Mouse (Mus musculus) intestine, embryonic 14.5 days (tissue): ENCODE measurements at regions not wholly inside any gene's neighbourhood (a gene's known extent, or its start where the extent isn't known, plus 50 kb on each side); places are given as distances from the start of the nearest gene placed in this dataset.

Experiments used
- ATAC-seq: fragments of 200-750 bp; cut with Nextera tagmentation; replicated peaks from 2 replicates; pipeline ENCODE4 v1.8.0; 2017; ENCODE audit warnings: low read depth, moderate number of reproducible peaks, moderate TSS enrichment, moderate library complexity; ENCODE audit not compliant: low FRiP score, low TSS enrichment
- DNase-seq: peaks from one replicate; pipeline ENCODE4 v3.0.0-alpha.2; 2018; ENCODE audit warnings: low spot score
- H3K27ac ChIP-seq: fragments of 300-500 bp; sonication (generic); 2 replicates; pipeline ENCODE4 v1.5.1; 2014; ENCODE audit warnings: low read depth, mild to moderate bottlenecking, control low read depth
- H3K27me3 ChIP-seq: fragments of 300-500 bp; sonication (generic); replicated peaks from 2 replicates; pipeline ENCODE4 v1.6.1; 2014; ENCODE audit warnings: low read length, control low read depth; ENCODE audit not compliant: control insufficient read depth, insufficient read depth
- H3K36me3 ChIP-seq: fragments of 300-500 bp; sonication (generic); 2 replicates; pipeline ENCODE4 v1.6.1; 2014; ENCODE audit warnings: low read length, control low read depth; ENCODE audit not compliant: control insufficient read depth, insufficient read depth
- H3K4me1 ChIP-seq: fragments of 300-500 bp; sonication (generic); replicated peaks from 2 replicates; pipeline ENCODE4 v1.6.1; 2014; ENCODE audit warnings: low read length, control low read depth, mixed read lengths; ENCODE audit not compliant: control insufficient read depth, insufficient read depth
- H3K4me2 ChIP-seq: fragments of 300-500 bp; sonication (generic); 2 replicates; pipeline ENCODE4 v1.6.1; 2014; ENCODE audit warnings: low read length
- H3K4me3 ChIP-seq: fragments of 300-500 bp; sonication (generic); 2 replicates; pipeline ENCODE4 v1.5.1; 2014; ENCODE audit warnings: low read depth, low read length, control low read depth, mixed read lengths
- H3K9ac ChIP-seq: fragments of 300-500 bp; sonication (generic); 2 replicates; pipeline ENCODE4 v1.6.1; 2014; ENCODE audit warnings: mild to moderate bottlenecking, low read length
- H3K9me3 ChIP-seq: fragments of 300-500 bp; sonication (generic); 2 replicates; pipeline ENCODE4 v1.6.1; 2016; ENCODE audit warnings: low read length, control low read depth; ENCODE audit not compliant: control insufficient read depth
- WGBS: fragments of 180-500 bp; shearing (Covaris S2); extraction: QIAGEN DNeasy Blood & Tissue Kit; methylation state at CpG from one replicate; pipeline ENCODE4 v1.1.7; 2014; 5-methylcytosine and 5-hydroxymethylcytosine counted together

- ATAC-seq: no peak
- no peak overlapping the region for H3K4me3 ChIP-seq
- no peaks in the 10 kb centered on the region for H3K27me3 ChIP-seq
- no peaks in the 10 kb centered on the region for H3K36me3 ChIP-seq
- no peaks in the 10 kb centered on the region for H3K9me3 ChIP-seq
- H3K27ac ChIP-seq: no peak overlapping the region
- 64% methylated on average over 8 of the region's 8 CpGs for WGBS
- H3K9ac ChIP-seq: no peak overlapping the region
- no peaks in the 10 kb centered on the region for H3K4me1 ChIP-seq
- H3K4me2 ChIP-seq: no peak overlapping the region
- DNase-seq: no peak
Observed at GRCm38 (mm10) chr1:183783440-183784130, 229.5 kb upstream of the Dusp10 start.

GRCm38 (mm10) chr1:183792230-183792813, 220.8 kb upstream of the Dusp10 start:
- H3K4me2 ChIP-seq: no peak overlapping the region
- no peaks in the 10 kb centered on the region for H3K4me1 ChIP-seq
- ATAC-seq: no peak
- 87% methylated on average over 7 of the region's 7 CpGs for WGBS
- H3K36me3 ChIP-seq: no peaks in the 10 kb centered on the region
- no peaks in the 10 kb centered on the region for H3K27me3 ChIP-seq
- no peak overlapping the region for H3K27ac ChIP-seq
- H3K9ac ChIP-seq: no peak overlapping the region
- H3K4me3 ChIP-seq: no peak overlapping the region
- H3K9me3 ChIP-seq: 0 out of 2 replicates have a peak, but pooled peaks cover 5% of the 10 kb centered on the region
- DNase-seq: no peak

GRCm38 (mm10) chr1:183793324-183793723, 219.8 kb upstream of the Dusp10 start:
- DNase-seq (no peak), ATAC-seq (no peak)
- Histone ChIP-seq H3K36me3 (no peaks in the 10 kb centered on the region), H3K9ac (no peak overlapping the region), H3K27ac (no peak overlapping the region), H3K4me2 (no peak overlapping the region), H3K4me3 (no peak overlapping the region), H3K27me3 (no peaks in the 10 kb centered on the region), H3K9me3 (0 out of 2 replicates have a peak, but pooled peaks cover 5% of the 10 kb centered on the region), H3K4me1 (no peaks in the 10 kb centered on the region)
- WGBS: 76% methylated on average over 4 of the region's 4 CpGs

- Histone ChIP-seq H3K27me3 (no peaks in the 10 kb centered on the region), H3K4me1 (no peaks in the 10 kb centered on the region), H3K9ac (no peak overlapping the region), H3K36me3 (no peaks in the 10 kb centered on the region), H3K9me3 (0 out of 2 replicates have a peak, but pooled peaks cover 5% of the 10 kb centered on the region), H3K4me3 (no peak overlapping the region), H3K4me2 (no peak overlapping the region), H3K27ac (no peak overlapping the region)
- DNase-seq: no peak
- 19% methylated on average over 8 of the region's 8 CpGs for WGBS
- ATAC-seq: no peak
Observed at GRCm38 (mm10) chr1:183793913-183794445, 219.1 kb upstream of the Dusp10 start.

- H3K4me3 ChIP-seq: no peak overlapping the region
- H3K9me3 ChIP-seq: no peaks in the 10 kb centered on the region
- no peak overlapping the region for H3K4me2 ChIP-seq
- ATAC-seq (no peak), DNase-seq (no peak)
- no peaks in the 10 kb centered on the region for H3K27me3 ChIP-seq
- no peaks in the 10 kb centered on the region for H3K36me3 ChIP-seq
- H3K9ac ChIP-seq: no peak overlapping the region
- H3K4me1 ChIP-seq: no peaks in the 10 kb centered on the region
- 66% methylated on average over 4 of the region's 4 CpGs for WGBS
- no peak overlapping the region for H3K27ac ChIP-seq
Observed at GRCm38 (mm10) chr1:183802351-183802750, 210.8 kb upstream of the Dusp10 start.

- no peak for DNase-seq
- WGBS: 85% methylated on average over 5 of the region's 5 CpGs
- Histone ChIP-seq H3K4me3 (no peak overlapping the region), H3K9me3 (no peaks in the 10 kb centered on the region), H3K9ac (no peak overlapping the region), H3K27ac (no peak overlapping the region), H3K36me3 (no peaks in the 10 kb centered on the region), H3K4me1 (no peaks in the 10 kb centered on the region), H3K27me3 (no peaks in the 10 kb centered on the region), H3K4me2 (no peak overlapping the region)
- no peak for ATAC-seq
Observed at GRCm38 (mm10) chr1:183803357-183803756, 209.7 kb upstream of the Dusp10 start.

- WGBS: 74% methylated on average over 1 of the region's 1 CpGs
- no peak overlapping the region for H3K9ac ChIP-seq
- H3K27me3 ChIP-seq: no peaks in the 10 kb centered on the region
- H3K4me3 ChIP-seq: no peak overlapping the region
- no peak overlapping the region for H3K4me2 ChIP-seq
- ATAC-seq (no peak), DNase-seq (no peak)
- H3K4me1 ChIP-seq: no peaks in the 10 kb centered on the region
- H3K27ac ChIP-seq: no peak overlapping the region
- no peaks in the 10 kb centered on the region for H3K36me3 ChIP-seq
- H3K9me3 ChIP-seq: no peaks in the 10 kb centered on the region
Observed at GRCm38 (mm10) chr1:183803826-183804225, 209.3 kb upstream of the Dusp10 start.

- Histone ChIP-seq H3K36me3 (no peaks in the 10 kb centered on the region), H3K4me2 (no peak overlapping the region), H3K9me3 (no peaks in the 10 kb centered on the region), H3K9ac (no peak overlapping the region), H3K27ac (no peak overlapping the region), H3K27me3 (no peaks in the 10 kb centered on the region), H3K4me1 (no peaks in the 10 kb centered on the region), H3K4me3 (no peak overlapping the region)
- ATAC-seq: no peak
- DNase-seq: no peak
- WGBS: 70% methylated on average over 2 of the region's 2 CpGs
Observed at GRCm38 (mm10) chr1:183804295-183804694, 208.8 kb upstream of the Dusp10 start.
